Mouse (Mus musculus) CD8-positive naive resting alpha-beta T cell, adult 2 months (primary cell): Measurements from ENCODE around the gene Hist1h4h.
"Not testable (repeated sequence)": the region's sequence is repeated elsewhere in the genome, so short reads cannot be mapped to it uniquely, and the experiment has no call there.

ENCODE experiments used
- DNase-seq, 2 experiments: peaks; one replicate each; pipeline ENCODE4 v3.0.0; 2022; ENCODE audit warnings: low read depth in 2 of 2, low spot score in 2 of 2

The Hist1h4h gene

GRCm38 (mm10) chr13:23575864-23576313, 45.0 kb downstream of the Hist1h4h start:
- DNase-seq: not testable (repeated sequence)

- no peak for DNase-seq
These were observed 45.6 kb downstream of the Hist1h4h start for GRCm38 (mm10) chr13:23576351-23576881.

GRCm38 (mm10) chr13:23576906-23577639, 46.2 kb downstream of the Hist1h4h start:
- DNase-seq: no peak

GRCm38 (mm10) chr13:23577835-23578234, 47.0 kb downstream of the Hist1h4h start:
- DNase-seq: no peak
